Mouse (Mus musculus) embryo, embryonic 10 days (tissue): Measurements from ENCODE around the gene Mid1ip1.

Source experiments
- DNase-seq: peaks from one replicate; pipeline ENCODE4 v3.0.0-alpha.2; 2015; ENCODE audit warnings: low spot score

Gene Mid1ip1

DNA sequence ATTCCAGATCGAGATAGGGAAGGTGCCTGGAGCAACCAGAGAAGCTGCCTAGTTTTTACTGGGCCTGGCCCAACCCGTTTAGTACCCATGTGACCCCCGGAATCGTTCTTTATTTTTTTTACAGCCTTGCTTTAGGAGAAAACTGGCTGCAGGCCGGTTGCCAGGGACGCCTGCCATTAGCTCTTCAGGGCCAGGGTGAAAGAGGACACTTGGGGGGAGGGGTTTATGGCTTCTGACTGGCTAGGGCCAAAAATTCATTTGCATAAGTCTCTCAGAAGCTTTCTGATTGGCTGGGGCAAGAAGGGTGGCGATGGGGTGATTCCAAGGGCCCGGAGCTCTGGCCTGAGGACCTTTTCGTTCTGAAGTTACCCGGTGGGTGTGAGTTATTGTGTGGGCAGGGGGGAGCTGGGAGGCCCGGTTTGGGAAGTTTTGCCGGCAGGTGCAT, at the start of gene Mid1ip1:
TSS of gene Mid1ip1 (plus strand) at position 318 of the 445 bp plus-strand sequence.
- DNase-seq: peak; percentile 84

DNA sequence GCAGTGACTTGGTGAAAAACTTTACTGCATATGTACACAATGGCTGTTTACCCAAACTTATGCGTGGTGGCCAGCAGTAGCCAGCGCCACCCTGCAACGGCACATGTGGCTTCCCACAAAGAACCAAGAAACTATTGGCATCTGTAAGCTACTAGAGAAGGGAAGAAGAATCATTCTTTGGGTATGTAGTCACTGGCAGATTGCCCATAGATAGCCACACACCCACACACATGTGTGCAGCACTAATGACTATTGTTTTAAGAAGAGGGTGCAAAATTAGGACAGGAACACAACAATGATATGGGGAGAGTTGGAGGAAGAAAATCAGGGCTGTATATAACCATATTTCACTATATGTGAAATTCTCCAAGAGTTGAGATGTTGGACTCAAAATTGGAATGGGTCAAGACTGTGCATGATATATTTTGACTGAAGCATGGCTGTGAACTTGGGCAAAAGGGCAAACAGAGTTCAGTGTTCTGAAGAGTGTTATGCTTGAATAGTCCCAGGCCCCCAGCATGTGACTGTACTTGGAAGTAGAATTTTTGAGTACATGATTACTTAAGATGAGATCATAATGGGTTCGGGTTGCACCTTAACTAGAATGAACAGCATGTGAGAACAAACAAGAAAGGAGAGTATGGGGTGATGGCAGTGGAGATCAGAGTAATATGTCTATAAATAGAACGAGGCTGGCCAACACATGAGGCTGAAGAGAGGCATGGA, 20.2 kb upstream of the Mid1ip1 start:
- no peak for DNase-seq

DNA sequence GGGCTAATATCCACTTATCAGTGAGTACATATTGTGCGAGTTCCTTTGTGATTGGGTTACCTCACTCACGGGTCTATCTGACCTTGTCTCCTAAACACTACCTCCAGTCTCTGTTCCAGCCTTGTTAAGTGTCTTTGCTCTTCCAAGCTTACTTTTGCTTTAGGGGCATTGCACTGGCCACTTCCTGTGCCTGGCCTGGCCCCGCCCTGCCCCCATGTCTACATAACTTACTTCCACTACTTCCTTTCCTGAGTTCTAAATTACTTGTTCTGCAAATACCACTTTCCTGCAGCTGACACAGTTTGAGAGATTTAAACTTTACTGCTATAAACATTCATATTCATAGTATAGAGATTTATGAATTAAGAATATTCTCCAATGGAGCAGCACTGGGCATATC, 8.1 kb upstream of the Mid1ip1 start:
- DNase-seq: no peak

DNA sequence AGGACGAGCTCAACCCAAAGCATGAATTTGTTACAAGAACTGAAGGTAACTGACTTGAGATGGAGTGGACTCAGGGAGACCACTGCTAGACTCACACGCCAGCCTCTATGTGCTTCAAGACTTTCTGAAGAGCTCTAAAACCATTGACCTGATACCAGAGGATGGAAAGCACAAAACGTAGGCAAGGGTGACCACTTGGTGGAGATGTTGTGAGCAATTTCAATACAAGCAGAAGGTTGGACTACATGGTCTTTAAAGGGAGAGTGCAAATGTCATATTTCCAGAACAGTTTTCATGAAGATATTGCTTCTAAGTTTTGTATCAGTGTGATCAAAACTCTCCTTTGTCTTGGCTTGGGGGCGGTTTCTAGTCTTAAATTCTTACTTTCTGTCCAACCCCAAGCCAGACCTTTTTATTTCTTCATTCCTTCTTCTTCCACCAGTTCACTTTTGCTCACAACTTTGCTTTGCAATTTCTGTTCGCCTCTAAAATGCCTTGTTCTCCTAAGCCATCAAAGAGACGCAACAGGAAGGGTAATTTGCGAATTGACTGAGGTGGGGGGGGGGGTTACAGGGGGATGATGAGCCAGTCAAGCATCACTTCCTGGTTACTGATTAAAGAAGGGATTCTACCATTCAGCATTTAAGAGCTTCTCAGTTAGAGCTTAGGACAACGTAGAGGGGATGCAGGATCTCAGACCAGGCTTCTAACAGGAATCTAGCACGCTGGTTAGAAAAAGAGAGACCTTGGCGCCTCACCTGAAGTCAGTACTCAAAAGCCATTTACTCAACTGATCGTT, 775 bp upstream of the Mid1ip1 start:
- peak; percentile 13 for DNase-seq

DNA sequence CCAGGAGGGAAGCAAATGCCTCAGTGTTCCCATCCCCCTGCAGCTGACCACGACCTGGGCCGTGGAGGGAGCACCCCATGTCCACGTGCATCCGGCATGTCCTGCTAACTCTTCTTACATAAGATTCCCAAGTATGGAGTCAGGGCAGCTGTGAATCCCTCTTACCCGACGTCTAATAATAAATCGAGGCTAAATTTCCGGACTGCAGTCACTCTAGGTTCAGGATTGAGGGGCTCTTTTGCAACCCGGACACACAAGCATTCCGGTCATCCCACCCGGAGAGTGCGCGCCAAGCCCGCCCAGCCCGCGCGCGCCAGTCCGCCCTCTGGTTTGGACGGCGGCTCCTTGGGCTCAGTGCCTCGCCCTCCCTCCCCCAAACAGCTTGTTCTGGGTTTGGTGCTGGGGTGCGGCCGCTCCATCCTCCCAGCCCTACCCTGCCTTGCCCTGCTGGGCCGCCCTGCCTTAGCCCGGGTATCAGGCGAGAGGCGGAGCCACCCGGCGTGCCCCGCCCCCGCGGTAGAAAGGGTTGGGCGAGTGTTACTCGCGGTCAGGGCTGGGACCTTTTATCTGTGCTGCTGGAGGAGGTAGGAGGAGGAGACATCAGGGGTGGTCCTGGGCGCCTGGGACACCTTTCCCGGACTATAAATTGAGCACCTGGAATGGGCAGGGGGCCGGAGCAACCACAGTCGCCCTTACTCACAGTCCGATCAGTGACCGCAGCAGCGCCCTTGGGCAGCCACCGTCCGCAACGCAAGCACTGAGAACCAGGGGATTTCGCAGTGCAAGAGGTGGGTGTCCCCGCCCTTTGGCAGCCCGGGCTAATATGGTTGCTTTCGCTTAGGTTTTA, 2.3 kb downstream of the Mid1ip1 start:
- peak; percentile 79 for DNase-seq

DNA sequence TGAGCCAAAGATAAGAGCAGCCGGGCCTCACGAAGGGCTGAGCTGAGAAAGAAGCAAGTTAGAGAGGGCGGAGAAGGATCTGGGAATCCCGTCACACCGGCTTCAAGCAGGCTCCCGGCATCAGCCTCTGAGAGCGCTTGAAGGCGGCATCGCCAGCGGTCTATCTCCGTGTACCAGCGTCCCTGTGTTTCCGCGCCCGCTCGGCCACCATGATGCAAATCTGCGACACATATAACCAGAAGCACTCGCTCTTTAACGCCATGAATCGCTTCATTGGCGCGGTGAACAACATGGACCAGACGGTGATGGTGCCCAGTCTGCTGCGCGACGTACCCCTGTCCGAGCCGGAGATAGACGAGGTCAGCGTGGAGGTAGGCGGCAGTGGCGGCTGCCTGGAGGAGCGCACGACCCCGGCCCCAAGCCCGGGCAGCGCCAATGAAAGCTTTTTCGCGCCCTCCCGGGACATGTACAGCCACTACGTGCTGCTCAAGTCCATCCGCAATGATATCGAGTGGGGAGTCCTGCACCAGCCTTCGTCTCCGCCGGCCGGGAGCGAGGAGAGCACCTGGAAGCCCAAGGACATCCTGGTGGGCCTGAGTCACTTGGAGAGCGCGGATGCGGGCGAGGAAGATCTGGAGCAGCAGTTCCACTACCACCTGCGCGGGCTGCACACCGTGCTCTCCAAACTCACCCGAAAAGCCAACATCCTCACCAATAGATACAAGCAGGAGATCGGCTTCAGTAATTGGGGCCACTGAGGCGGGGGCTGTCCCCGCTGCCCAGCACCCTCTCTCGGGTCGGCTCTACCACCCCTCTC, 3.4 kb downstream of the Mid1ip1 start:
- DNase-seq: peak; percentile 26

DNA sequence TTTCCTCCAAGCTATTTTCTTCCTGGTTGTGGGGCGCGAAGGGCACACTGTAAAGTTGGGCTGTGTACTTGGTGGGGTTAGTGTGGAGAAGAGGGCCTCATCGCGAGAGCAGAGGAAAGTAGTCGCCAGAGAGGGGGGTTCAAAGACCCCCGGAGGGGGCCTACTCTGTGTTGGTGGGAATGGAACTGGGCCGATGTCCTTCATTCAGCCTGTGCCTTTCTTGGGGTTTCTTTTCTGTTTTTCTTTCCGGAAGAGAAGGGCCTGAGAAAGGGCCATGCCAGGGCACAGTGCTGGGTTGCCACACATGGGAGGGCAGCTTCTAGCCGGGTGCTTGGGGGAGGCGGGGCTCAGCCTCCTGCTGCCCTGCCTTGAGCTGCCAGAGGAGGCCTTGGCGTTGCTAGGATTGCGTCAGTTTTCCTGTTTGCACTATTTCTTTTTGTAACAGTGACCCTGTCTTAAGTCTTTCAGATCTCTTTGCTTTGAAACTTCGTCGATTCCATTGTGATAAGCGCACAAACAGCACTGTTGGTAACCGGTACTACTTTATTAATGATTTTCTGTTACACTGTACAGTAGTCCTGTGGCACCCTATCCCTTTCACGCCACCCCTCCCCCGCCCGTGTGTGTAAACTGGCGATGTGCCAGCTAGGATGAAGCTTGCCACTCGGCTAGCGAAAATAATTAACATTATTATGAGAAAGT, 4.2 kb downstream of the Mid1ip1 start:
- DNase-seq: peak; percentile 57

DNA sequence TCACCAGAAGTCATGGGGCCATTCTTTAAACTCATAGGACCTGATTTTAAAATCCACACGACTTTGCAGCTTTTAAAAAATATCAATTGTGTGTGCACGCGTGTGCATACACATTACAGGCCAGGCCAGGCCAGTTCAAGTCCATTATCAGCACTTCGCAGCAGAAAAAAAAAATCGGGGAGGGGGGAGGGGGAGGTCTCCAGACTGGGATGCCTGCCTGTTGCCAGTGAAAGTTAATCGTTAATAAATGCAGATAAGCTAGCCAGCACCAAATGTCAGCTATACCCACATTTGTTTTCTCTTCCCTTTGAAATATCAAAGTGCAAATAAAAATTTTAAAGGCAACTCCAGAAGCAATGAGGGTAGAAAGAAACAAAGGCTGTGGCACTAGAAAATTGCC, 5.6 kb downstream of the Mid1ip1 start:
- no peak for DNase-seq

DNA sequence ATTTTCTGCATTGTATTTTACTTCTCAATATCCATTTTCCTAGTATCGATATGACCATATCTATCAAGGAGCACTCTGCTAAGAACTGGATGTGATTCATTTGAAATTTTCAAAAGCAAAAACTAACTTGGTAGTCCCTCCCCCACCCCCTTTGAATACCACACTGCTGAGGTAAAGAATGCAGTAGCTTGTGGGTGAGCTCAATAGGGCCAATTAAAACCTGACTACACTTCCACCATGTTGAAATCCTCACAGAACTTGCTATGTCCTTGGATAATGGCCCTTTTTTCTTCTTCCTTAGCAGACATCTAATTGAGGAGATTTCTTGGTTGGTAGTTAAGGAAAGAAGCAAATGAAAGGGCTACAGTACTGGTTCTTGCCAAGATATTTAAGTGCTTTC, 9.8 kb downstream of the Mid1ip1 start:
- DNase-seq: no peak

DNA sequence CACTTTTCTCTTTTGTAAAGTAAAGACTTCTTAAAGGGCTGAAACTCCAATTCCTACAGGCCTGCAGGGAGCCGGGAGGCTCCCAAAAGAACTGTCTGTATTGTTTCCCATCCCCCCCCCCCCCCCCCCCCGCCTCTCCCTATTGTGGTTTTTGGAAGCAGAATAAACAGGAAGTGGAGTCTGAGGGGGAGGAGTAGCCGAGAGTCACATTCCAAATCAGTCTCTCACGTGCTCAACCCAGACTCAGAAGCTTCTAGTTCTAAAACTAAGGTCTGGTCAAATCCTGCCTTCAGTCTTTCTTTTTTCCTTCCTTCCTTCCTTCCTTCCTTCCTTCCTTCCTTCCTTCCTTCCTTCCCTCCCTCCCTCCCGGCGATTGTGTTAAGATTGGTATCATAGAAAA, 14.7 kb downstream of the Mid1ip1 start:
- no peak for DNase-seq

DNA sequence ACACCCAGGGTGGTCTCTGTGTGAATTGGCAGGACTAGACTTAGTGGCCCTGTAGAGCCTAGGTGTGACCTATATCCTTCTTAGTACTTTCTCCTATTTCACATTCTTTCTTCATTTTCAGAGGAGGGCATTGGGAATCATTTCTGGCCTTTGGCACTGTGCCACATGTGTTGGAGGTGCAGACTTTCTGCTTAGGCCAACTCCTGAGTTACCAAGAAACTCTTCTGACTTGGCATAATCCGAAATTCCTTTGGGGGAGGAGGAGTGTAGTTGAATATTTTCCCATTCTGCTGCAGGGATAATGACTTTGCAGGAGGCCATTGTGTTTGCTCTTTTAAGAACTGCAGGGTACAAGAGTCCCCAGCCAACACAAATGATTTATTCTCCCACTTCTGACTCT, 19.6 kb downstream of the Mid1ip1 start:
- DNase-seq: peak; percentile 6

DNA sequence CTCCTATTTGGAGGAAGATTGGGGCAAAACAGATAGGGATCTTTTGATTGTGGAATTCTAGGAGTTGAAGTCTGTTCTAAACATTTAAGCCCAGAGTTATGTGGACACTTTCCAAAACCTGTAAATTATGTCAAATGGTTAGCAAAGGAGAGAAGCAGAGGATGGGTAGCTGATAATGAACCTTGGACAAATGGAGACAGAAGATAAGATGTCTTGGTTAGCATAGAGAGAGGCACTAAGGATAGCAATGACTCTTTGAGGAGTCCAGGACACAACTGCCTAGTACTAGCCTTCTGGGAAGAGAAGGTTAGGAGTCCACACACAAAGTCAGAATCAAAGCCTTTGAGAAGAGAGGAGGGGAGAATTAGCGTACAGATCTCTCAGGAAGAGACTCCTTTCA, 20.1 kb downstream of the Mid1ip1 start:
- DNase-seq: no peak

DNA sequence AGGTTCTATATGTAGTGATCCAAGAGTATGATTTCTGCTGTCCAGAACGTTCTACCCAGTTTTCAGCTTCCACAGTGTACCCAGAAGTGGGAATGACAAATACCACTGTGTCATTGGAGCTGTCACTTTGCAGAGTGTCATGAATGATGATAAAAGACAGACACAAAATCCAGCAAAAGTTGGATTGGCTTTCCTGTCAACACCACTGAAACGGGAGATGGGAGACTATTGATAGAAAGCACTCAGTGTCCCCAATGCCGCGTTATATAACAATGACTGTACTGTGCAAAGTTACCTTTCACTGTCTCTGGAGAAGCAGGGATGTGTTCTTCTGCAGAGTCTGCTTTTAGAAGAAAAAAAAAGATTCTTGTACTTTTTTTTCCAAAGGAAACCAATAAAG, 44.1 kb downstream of the Mid1ip1 start:
- DNase-seq: no peak

DNA sequence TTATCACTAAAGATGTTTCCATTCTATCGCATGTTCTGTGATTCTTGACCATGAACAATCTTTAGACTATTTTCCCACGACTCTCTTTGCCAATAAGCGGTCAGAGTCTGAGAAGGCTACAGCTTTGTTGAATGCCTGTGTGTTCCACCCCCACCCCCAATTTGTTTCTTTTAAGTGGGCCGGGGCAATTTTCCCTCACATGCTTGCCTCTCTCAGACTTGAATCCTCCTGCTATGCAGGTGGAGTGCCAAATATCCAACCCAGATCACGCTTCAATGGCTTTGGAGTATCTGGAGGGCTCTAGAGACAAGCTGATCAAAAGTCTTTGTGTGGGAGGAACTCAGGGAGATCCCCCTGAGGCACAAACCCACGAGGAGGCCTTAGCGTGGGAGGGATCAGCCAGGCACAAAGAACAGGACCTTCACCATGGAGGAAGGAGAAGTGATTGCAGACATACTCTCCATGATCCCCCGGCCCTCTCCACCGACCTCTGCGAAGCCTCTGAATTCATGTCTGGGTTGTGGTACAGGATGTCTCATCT, 48.7 kb downstream of the Mid1ip1 start:
- no peak for DNase-seq
